Mouse (Mus musculus): ENCODE data around the gene 1700009N14Rik.

1700009N14Rik gene

GRCm38 (mm10) chr4:39450069-39450468 lies at the start of gene 1700009N14Rik:
TSS of gene 1700009N14Rik (plus strand) at chr4:39450295.
- no peak for DNase-seq

DNA sequence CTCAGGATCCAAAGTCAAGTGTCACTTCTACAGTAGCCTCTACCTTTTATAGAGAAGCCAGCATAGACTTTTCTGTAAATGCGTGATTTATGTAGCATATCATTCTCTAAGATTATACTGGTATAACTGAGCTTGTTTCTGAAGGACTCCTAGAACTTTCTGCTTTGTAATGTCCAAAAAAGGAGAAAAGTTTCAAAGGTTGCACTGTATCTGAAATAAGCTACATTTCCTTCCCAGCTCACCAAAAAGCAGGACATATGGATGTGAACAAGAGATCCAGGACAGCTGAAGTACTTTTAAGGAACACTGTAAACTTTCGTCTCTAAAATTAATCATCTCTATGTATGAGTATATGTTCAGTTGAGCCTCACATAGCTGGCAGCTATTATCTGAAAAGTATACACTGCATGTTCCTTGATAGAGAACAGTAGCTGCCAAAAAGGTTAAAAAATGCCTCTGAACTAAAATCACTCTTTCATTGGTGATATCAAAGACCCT lies 12.2 kb upstream of the 1700009N14Rik start:
- no peak for DNase-seq

DNA sequence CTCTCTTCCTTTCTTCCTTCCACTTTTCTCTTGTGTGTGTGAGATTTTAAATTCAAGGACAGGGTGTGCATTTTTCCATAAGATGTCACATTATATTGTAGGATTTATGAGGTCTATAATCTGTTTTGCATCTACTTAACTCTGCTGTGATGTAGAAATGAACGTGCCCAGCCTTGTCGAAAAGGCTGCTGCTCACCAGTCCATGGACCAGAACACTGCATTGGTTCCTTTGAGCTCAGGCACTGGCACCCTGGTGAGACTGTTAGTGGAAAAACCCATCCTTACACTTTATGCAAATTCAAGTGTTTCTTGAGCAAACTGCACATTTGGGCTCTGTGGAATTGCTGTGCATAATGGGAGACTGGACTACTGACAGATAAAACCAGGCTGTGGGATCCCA lies 24.2 kb downstream of the 1700009N14Rik start:
- DNase-seq = no peak

DNA sequence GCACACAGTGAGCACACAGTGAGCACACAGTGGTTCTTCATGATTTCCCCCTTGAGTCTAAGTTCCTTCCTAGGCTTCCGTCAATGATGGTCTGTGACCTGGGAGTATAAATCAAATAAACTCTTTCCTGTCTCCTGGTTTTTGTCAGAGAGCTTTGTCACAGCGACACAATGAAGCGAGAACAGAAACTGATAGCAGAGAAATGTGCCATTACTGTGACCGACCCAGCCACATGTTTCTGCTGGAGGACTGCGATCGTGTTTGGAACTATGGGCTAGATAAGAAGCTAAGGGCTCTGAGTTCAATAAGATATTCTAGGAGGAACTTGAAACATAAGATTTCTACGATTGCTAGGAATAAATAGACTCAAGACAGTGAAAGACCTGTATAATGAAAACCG lies 36.3 kb downstream of the 1700009N14Rik start:
- no peak for DNase-seq

- DNase-seq = no peak
Measured at GRCm38 (mm10) chr4:39493596-39493995, 43.5 kb downstream of the 1700009N14Rik start.

DNA sequence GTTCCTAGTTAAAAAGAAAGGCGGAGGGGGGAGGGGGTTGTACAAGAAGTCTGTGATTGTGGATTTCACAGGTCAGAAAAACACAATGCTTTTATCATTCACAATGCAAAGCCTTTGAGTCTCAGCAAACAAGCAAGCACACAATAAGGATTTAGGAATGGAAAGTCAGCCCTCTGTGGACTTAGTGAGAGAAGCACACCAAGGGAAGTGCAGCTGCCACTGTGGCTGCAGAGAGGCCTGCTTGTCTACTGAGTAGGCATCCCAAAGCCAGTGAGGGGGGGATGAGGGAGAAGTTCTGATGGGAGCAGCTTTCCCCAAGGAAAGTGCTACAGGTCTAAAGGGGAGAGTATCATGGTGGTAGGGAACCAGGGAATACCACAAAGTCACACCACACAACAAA lies 45.8 kb downstream of the 1700009N14Rik start:
- DNase-seq = no peak

Data from lung, postnatal 10 days (tissue).